Mouse (Mus musculus): Measurements from ENCODE around the gene Gcg. TPM values are rescaled to one million over a fixed set of nuclear protein-coding genes. Genes with fewer than 3 reads are reported as not detected.

The Gcg gene
- polyA plus RNA-seq, 1 experiment from 2014 or later = not detected

- H3K36me3 ChIP-seq (ENCODE audit: control insufficient read depth, insufficient read depth, low read length) = no peaks in the 10 kb centered on the region
- H3K4me1 ChIP-seq (ENCODE audit: control insufficient read depth in 2 of 2, insufficient read depth in 2 of 2, low read length in 2 of 2) = no peaks in the 10 kb centered on the region
- no peak overlapping the region for H3K4me2 ChIP-seq (ENCODE audit: low read length)
- ATAC-seq (ENCODE audit: insufficient number of reproducible peaks, insufficient read depth, low FRiP score, low read depth) = no peak
- 69% methylated on average over 4 of the region's 4 CpGs for WGBS
- H3K27ac ChIP-seq (replicated peaks in 1 of 2; ENCODE audit: control insufficient read depth in 1 of 2, insufficient read depth in 1 of 2, low read depth in 2 of 2, low read length in 2 of 2) = no peak overlapping the region
- no peak overlapping the region for H3K4me3 ChIP-seq (ENCODE audit: control insufficient read depth in 1 of 2, insufficient read depth in 1 of 2, low read depth in 1 of 2, low read length in 2 of 2)
- no peaks in the 10 kb centered on the region for H3K9me3 ChIP-seq (ENCODE audit: control insufficient read depth, low read length)
- no peak overlapping the region for H3K9ac ChIP-seq (ENCODE audit: low read length)
- no peaks in the 10 kb centered on the region for H3K27me3 ChIP-seq (ENCODE audit: control insufficient read depth, insufficient read depth, low read length)
Measured at GRCm38 (mm10) chr2:62440083-62440482, 43.4 kb downstream of the Gcg start.

- no peaks in the 10 kb centered on the region for H3K36me3 ChIP-seq (ENCODE audit: control insufficient read depth, insufficient read depth, low read length)
- no peaks in the 10 kb centered on the region for H3K27me3 ChIP-seq (ENCODE audit: control insufficient read depth, insufficient read depth, low read length)
- H3K4me1 ChIP-seq (ENCODE audit: control insufficient read depth in 2 of 2, insufficient read depth in 2 of 2, low read length in 2 of 2) = no peaks in the 10 kb centered on the region
- no peak overlapping the region for H3K27ac ChIP-seq (replicated peaks in 1 of 2; ENCODE audit: control insufficient read depth in 1 of 2, insufficient read depth in 1 of 2, low read depth in 2 of 2, low read length in 2 of 2)
- 78% methylated on average over 8 of the region's 8 CpGs for WGBS
- H3K4me3 ChIP-seq (ENCODE audit: control insufficient read depth in 1 of 2, insufficient read depth in 1 of 2, low read depth in 1 of 2, low read length in 2 of 2) = no peak overlapping the region
- no peak overlapping the region for H3K9ac ChIP-seq (ENCODE audit: low read length)
- ATAC-seq (ENCODE audit: insufficient number of reproducible peaks, insufficient read depth, low FRiP score, low read depth) = no peak
- H3K9me3 ChIP-seq (ENCODE audit: control insufficient read depth, low read length) = no peaks in the 10 kb centered on the region
- H3K4me2 ChIP-seq (ENCODE audit: low read length) = no peak overlapping the region
Measured at GRCm38 (mm10) chr2:62431245-62431795, 52.1 kb downstream of the Gcg start.

GRCm38 (mm10) chr2:62425941-62426340 lies 57.5 kb downstream of the Gcg start:
- Histone ChIP-seq H3K27me3 (ENCODE audit: control insufficient read depth, insufficient read depth, low read length) (no peaks in the 10 kb centered on the region), H3K9me3 (ENCODE audit: control insufficient read depth, low read length) (no peaks in the 10 kb centered on the region), H3K27ac (replicated peaks in 1 of 2; ENCODE audit: control insufficient read depth in 1 of 2, insufficient read depth in 1 of 2, low read depth in 2 of 2, low read length in 2 of 2) (no peak overlapping the region), H3K9ac (ENCODE audit: low read length) (no peak overlapping the region), H3K4me1 (ENCODE audit: control insufficient read depth in 2 of 2, insufficient read depth in 2 of 2, low read length in 2 of 2) (peaks cover 0 to 3% of the 10 kb centered on the region in 2 experiments; a peak in 1 of 4 replicates), H3K4me2 (ENCODE audit: low read length) (no peak overlapping the region), H3K36me3 (ENCODE audit: control insufficient read depth, insufficient read depth, low read length) (no peaks in the 10 kb centered on the region), H3K4me3 (ENCODE audit: control insufficient read depth in 1 of 2, insufficient read depth in 1 of 2, low read depth in 1 of 2, low read length in 2 of 2) (no peak overlapping the region)
- no peak for ATAC-seq (ENCODE audit: insufficient number of reproducible peaks, insufficient read depth, low FRiP score, low read depth)
- 84% methylated on average over 3 of the region's 3 CpGs for WGBS

Other genes with a start within 250 kb of the Gcg start
- gene Dpp4, start 71.4 kb downstream of the Gcg start, polyA plus RNA-seq (2014; fragmentation: Nextera tagmentation; extraction: Ambion mirVana) = 22.0 and 26.5 TPM in 2 replicates
- 3.1 and 3.3 TPM in 2 replicates for gene Fap, start 90.4 kb upstream of the Gcg start, polyA plus RNA-seq (2014; fragmentation: Nextera tagmentation; extraction: Ambion mirVana)
- 1.3 and 1.9 TPM in 2 replicates for gene Ifih1, start 162.6 kb upstream of the Gcg start, polyA plus RNA-seq (2014; fragmentation: Nextera tagmentation; extraction: Ambion mirVana)
- gene Gca, start 180.6 kb upstream of the Gcg start, polyA plus RNA-seq (2014; fragmentation: Nextera tagmentation; extraction: Ambion mirVana) = 19.1 and 20.1 TPM in 2 replicates

Measured in heart, embryonic 14.5 days (tissue).